Mouse (Mus musculus): Measurements from ENCODE around the gene Dnttip2. TPM values are rescaled to one million over a fixed set of nuclear protein-coding genes. Genes with fewer than 3 reads are reported as not detected.

Gene Dnttip2
- polyA plus RNA-seq, 1 experiment: 4.4 TPM

DNA sequence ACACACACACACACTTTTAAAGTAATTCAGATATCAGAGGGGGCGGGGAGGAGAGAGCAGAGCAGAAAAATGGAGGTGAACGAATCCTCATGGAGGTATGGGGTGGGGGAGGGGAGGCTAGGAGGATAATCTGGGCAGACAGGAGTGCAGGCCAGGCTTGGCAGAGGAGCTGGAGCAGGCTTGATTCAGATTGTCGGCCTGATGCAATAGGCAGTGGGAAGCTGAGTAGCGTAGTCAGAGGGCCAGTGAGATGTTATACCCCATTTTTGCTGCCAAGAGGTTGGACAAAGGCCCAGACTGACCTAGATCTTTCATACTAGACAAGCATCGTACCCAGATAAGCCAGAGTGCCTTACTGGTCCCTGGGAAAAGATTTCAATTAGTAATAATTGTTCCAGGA lies 22.8 kb downstream of the Dnttip2 start:
- Histone ChIP-seq H3K36me3 (ENCODE audit: control insufficient read depth, insufficient read depth, low read length) (no peaks in the 10 kb centered on the region), H3K4me1 (ENCODE audit: control insufficient read depth, insufficient read depth, insufficient read length) (peaks cover 3% of the 10 kb centered on the region), H3K27me3 (ENCODE audit: control insufficient read depth, insufficient read depth, low read length) (no peaks in the 10 kb centered on the region), H3K27ac (ENCODE audit: insufficient read depth, low read length) (no peak overlapping the region), H3K4me3 (ENCODE audit: extremely low read depth, insufficient read depth, insufficient read length) (no peak overlapping the region)
- DNase-seq (ENCODE audit: low read depth in 1 of 2, low spot score in 2 of 2): no peak
- TF ChIP-seq CTCF (IDR thresholded peaks at IDR 0.05; ENCODE audit: extremely low read depth, insufficient read depth, insufficient read length, insufficient replicate concordance): no peak
- TF ChIP-seq POLR2A (IDR thresholded peaks at IDR 0.05; ENCODE audit: low read depth, low read length): no peak
- 83% methylated on average over 5 of the region's 5 CpGs for WGBS

DNA sequence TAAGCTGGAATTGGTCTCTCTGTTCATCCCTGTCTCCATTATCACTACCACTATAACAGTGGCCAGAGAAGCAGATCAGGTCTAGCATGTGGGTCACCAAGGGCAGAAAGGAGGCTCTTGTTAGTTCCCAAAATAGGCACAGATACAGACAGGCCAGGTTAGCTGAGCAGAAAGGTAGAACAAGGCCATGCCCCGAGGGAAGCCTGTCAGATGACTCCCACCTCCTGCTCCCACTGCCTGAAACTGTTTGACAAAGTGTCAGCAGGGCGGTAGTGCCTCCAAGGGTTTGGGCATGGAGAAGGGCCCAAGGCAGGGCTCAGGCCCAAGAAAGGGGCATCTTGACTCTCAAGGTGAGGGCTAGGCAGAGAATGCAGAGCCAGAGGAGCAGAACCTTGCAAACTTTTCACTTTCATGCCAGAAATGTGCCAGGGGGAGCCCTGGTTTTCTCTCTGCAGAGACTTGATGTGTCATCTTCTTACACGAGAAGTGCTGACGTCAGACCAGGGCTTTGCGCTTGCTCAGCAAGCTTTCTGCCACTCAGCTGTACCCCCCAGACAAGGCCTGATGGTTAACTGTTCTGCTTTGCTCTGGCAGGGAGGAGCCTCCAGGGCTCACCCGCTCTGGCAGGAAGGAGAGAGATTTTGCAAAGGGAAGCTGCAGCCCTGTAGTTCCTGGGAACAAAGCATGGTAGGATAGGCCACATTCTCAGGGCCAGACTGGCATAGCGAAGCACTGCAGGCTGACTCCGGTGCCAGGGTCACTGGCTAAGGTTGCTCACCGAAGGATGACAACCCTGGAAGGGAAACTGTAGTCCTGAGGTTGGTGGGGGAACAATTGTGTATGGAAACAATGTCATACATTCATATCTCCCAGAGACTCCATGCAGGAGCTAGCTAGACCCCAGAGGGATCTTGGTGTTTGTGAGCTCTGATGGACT lies 27.1 kb downstream of the Dnttip2 start:
- no peak overlapping the region for H3K4me3 ChIP-seq (ENCODE audit: extremely low read depth, insufficient read depth, insufficient read length)
- no peaks in the 10 kb centered on the region for H3K27me3 ChIP-seq (ENCODE audit: control insufficient read depth, insufficient read depth, low read length)
- no peak overlapping the region for H3K27ac ChIP-seq (ENCODE audit: insufficient read depth, low read length)
- 41% methylated on average over 9 of the region's 9 CpGs for WGBS
- TF ChIP-seq CTCF (IDR thresholded peaks at IDR 0.05; ENCODE audit: extremely low read depth, insufficient read depth, insufficient read length, insufficient replicate concordance) (no peak), POLR2A (IDR thresholded peaks at IDR 0.05; ENCODE audit: low read depth, low read length) (no peak)
- peak in 1 of 2 experiments; percentile 8 for DNase-seq (ENCODE audit: low read depth in 1 of 2, low spot score in 2 of 2)
- H3K4me1 ChIP-seq (ENCODE audit: control insufficient read depth, insufficient read depth, insufficient read length): peaks cover 5% of the 10 kb centered on the region; the same call in 1 of the 2 replicates
- H3K36me3 ChIP-seq (ENCODE audit: control insufficient read depth, insufficient read depth, low read length): no peaks in the 10 kb centered on the region

DNA sequence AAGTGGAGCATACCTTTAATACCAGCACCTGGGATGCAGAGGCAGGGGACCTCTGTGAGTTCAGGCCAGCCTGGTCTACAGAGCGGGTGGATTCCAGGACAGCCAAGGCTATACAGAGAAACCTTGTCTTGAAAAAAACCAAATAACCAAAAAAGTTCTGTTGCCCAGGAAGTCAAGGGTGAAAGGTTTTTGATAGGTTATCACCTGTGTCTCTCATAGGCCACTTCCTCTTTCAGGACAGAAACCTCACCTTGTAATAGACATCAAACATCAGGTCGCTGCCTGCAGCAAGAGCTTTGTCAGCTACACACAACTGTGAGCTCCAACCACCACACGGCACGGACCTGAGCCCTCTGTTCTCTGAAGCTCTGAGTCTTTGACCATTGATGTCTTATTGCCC lies 30.4 kb downstream of the Dnttip2 start:
- WGBS: 63% methylated on average over 4 of the region's 4 CpGs
- Histone ChIP-seq H3K27me3 (ENCODE audit: control insufficient read depth, insufficient read depth, low read length) (no peaks in the 10 kb centered on the region), H3K36me3 (ENCODE audit: control insufficient read depth, insufficient read depth, low read length) (no peaks in the 10 kb centered on the region), H3K4me3 (ENCODE audit: extremely low read depth, insufficient read depth, insufficient read length) (no peak overlapping the region), H3K27ac (ENCODE audit: insufficient read depth, low read length) (no peak overlapping the region), H3K4me1 (ENCODE audit: control insufficient read depth, insufficient read depth, insufficient read length) (peaks cover 5% of the 10 kb centered on the region; the same call in 1 of the 2 replicates)
- TF ChIP-seq POLR2A (IDR thresholded peaks at IDR 0.05; ENCODE audit: low read depth, low read length) (no peak), CTCF (IDR thresholded peaks at IDR 0.05; ENCODE audit: extremely low read depth, insufficient read depth, insufficient read length, insufficient replicate concordance) (no peak)
- no peak for DNase-seq (ENCODE audit: low read depth in 1 of 2, low spot score in 2 of 2)

DNA sequence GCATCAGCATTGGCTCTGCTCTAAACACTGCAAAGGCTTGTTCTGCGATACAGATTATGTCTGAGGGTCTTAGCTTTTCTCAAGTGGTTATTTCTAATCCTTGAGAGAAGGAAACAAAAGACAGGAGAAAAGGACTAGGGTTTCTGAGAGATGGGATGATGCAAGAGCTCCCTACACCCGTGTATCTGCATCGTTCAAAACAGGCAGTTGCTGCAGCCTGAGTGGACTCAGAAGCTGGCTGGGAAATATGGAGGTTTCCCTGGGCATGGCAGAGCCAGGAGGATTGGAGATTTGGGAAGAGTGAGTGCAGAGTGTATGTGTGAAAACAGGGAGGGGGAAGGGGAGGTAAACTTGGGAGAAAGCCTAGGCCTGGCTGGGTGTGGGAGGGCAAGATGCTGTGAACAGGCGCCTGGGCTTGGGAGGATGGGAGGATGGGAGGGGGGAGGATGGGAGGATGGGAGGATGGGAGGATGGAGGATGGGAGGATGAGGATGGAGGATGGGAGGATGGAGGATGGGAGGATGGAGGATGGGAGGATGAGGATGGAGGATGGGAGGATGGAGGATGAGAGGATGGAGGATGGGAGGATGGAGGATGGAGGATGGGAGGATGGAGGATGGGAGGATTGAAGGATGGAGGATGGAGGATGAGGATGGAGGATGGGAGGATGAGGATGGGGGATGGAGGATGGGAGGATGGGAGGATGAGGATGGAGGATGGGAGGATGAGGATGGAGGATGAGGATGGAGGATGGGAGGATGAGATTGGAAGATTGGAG lies 33.9 kb downstream of the Dnttip2 start:
- peaks cover 5% of the 10 kb centered on the region; the same call in 1 of the 2 replicates for H3K4me1 ChIP-seq (ENCODE audit: control insufficient read depth, insufficient read depth, insufficient read length)
- H3K27me3 ChIP-seq (ENCODE audit: control insufficient read depth, insufficient read depth, low read length): no peaks in the 10 kb centered on the region
- no peak overlapping the region for H3K4me3 ChIP-seq (ENCODE audit: extremely low read depth, insufficient read depth, insufficient read length)
- 62% methylated on average over 4 of the region's 4 CpGs for WGBS
- H3K27ac ChIP-seq (ENCODE audit: insufficient read depth, low read length): no peak overlapping the region
- H3K36me3 ChIP-seq (ENCODE audit: control insufficient read depth, insufficient read depth, low read length): no peaks in the 10 kb centered on the region
- TF ChIP-seq POLR2A (IDR thresholded peaks at IDR 0.05; ENCODE audit: low read depth, low read length) (no peak), CTCF (IDR thresholded peaks at IDR 0.05; ENCODE audit: extremely low read depth, insufficient read depth, insufficient read length, insufficient replicate concordance) (no peak)
- no peak for DNase-seq (ENCODE audit: low read depth in 1 of 2, low spot score in 2 of 2)

DNA sequence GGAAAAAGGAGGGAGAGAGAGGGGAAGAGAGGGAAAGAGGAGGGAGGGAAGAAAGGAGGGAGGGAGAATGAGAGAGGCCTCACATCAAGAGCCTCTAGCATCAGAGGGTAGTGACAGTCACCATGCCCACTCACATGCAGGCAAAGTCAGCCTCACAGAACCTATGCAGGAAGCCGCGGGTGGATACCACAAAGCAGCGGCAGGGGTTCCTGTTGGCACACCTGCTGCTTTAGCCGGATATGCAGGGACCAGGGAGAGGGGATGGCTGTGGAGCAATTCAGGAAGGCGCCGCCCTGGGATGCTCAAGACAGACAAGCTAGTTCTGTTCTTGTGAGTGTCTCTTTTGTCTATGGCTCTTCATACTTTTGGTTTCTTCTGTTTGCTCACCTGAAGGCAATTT lies 34.8 kb downstream of the Dnttip2 start:
- Histone ChIP-seq H3K36me3 (ENCODE audit: control insufficient read depth, insufficient read depth, low read length) (no peaks in the 10 kb centered on the region), H3K27ac (ENCODE audit: insufficient read depth, low read length) (no peak overlapping the region), H3K27me3 (ENCODE audit: control insufficient read depth, insufficient read depth, low read length) (no peaks in the 10 kb centered on the region), H3K4me1 (ENCODE audit: control insufficient read depth, insufficient read depth, insufficient read length) (peaks cover 5% of the 10 kb centered on the region; the same call in 1 of the 2 replicates), H3K4me3 (ENCODE audit: extremely low read depth, insufficient read depth, insufficient read length) (no peak overlapping the region)
- no peak for DNase-seq (ENCODE audit: low read depth in 1 of 2, low spot score in 2 of 2)
- 9% methylated on average over 6 of the region's 6 CpGs for WGBS
- TF ChIP-seq POLR2A (IDR thresholded peaks at IDR 0.05; ENCODE audit: low read depth, low read length): no peak
- TF ChIP-seq CTCF (IDR thresholded peaks at IDR 0.05; ENCODE audit: extremely low read depth, insufficient read depth, insufficient read length, insufficient replicate concordance): no peak

DNA sequence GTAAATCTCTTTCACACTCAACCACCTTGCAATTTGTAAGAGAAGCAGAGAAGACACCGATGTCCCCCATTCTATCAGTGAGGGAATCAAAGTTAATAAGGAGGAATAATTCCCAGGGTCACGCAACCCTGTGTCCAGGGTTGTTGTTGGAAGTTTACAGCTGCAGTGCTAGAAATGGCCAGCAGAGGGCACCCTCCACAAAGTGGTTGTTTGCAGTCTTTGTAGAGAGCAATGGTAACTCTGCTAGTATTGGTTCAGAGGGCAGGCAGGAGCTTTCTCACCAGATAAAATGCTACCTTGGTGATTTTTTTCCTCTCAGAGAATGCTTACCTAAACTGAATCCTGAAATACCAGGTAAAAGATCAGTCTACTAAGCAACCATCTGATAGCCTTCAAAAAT lies 37.9 kb downstream of the Dnttip2 start:
- Histone ChIP-seq H3K27me3 (ENCODE audit: control insufficient read depth, insufficient read depth, low read length) (no peaks in the 10 kb centered on the region), H3K4me1 (ENCODE audit: control insufficient read depth, insufficient read depth, insufficient read length) (no peaks in the 10 kb centered on the region; the same call in 1 of the 2 replicates), H3K27ac (ENCODE audit: insufficient read depth, low read length) (no peak overlapping the region), H3K36me3 (ENCODE audit: control insufficient read depth, insufficient read depth, low read length) (no peaks in the 10 kb centered on the region), H3K4me3 (ENCODE audit: extremely low read depth, insufficient read depth, insufficient read length) (no peak overlapping the region)
- 17% methylated on average over 2 of the region's 2 CpGs for WGBS
- DNase-seq (ENCODE audit: low read depth in 1 of 2, low spot score in 2 of 2): peak; percentile 34 to 73
- no peak for TF ChIP-seq POLR2A (IDR thresholded peaks at IDR 0.05; ENCODE audit: low read depth, low read length)
- peak; percentile 85; the same call in 1 of the 2 replicates for TF ChIP-seq CTCF (IDR thresholded peaks at IDR 0.05; ENCODE audit: extremely low read depth, insufficient read depth, insufficient read length, insufficient replicate concordance)
